In genomic region chr6:52203371-52204049, GRCm38 (mm10) we compare ENCODE assay signal across 8 mouse cellular contexts. TPM values are rescaled to one million over a fixed set of nuclear protein-coding genes. Genes with fewer than 3 reads are reported as not detected.
DNase-seq lines count a peak whose midpoint lies in the region; ATAC-seq and TF ChIP-seq lines count a peak whose summit lies in the region.

No protein-coding gene starts in this region.

- DNase-seq in cerebellum, postnatal 10 days, result peak; percentile 37 to 40
- no peak for DNase-seq in cerebellum, adult 2 months
- DNase-seq in embryonic facial prominence, embryonic 10.5 days (ENCODE audit: low spot score), result peak; percentile 64
- no peak for DNase-seq in lung, postnatal 0 days (ENCODE audit: low spot score)
- DNase-seq in layer of hippocampus, postnatal 10 days (ENCODE audit: low spot score in 2 of 2), result no peak
- DNase-seq in right cerebral cortex, postnatal 14 days, result no peak
- DNase-seq in right cerebral cortex, adult 18-20 months, result no peak

- TF ChIP-seq CTCF in cerebellum, adult 2 months (IDR thresholded peaks at IDR 0.05; ENCODE audit: borderline replicate concordance, insufficient read depth, low read depth, low read length), result no peak
- no peak for TF ChIP-seq CTCF in lung, postnatal 0 days (IDR thresholded peaks at IDR 0.05)

- peaks cover 17% of the 10 kb centered on the region for H3K27me3 ChIP-seq in cerebellum, adult 2 months (ENCODE audit: control insufficient read depth, insufficient read depth, low read length)
- H3K27me3 ChIP-seq in embryonic facial prominence, embryonic 10.5 days (replicated peaks; ENCODE audit: low read depth, poor library complexity, severe bottlenecking), result peaks cover 100% of the 10 kb centered on the region
- peaks cover 16% of the 10 kb centered on the region for H3K27me3 ChIP-seq in intestine, embryonic 16.5 days (replicated peaks; ENCODE audit: control insufficient read depth, insufficient read depth, low read length)
- peaks cover 26% of the 10 kb centered on the region; the same call in 1 of the 2 replicates for H3K27me3 ChIP-seq in lung, postnatal 0 days (replicated peaks; ENCODE audit: insufficient read depth, low read length)

- no peak for TF ChIP-seq EP300 in lung, postnatal 0 days (IDR thresholded peaks at IDR 0.05)

- no peaks in the 10 kb centered on the region for H3K36me3 ChIP-seq in embryonic facial prominence, embryonic 10.5 days (replicated peaks)
- no peaks in the 10 kb centered on the region for H3K36me3 ChIP-seq in intestine, embryonic 16.5 days (ENCODE audit: control insufficient read depth, insufficient read depth, low read length)
- H3K36me3 ChIP-seq in lung, postnatal 0 days (ENCODE audit: insufficient read depth, low read length), result no peaks in the 10 kb centered on the region

- H3K4me3 ChIP-seq in cerebellum, adult 2 months (replicated peaks; ENCODE audit: insufficient read depth, low read depth, low read length), result no peak overlapping the region
- H3K4me3 ChIP-seq in embryonic facial prominence, embryonic 10.5 days, result peak overlapping the region; percentile 44
- peak overlapping the region; percentile 60 for H3K4me3 ChIP-seq in intestine, embryonic 16.5 days (ENCODE audit: low read length)
- H3K4me3 ChIP-seq in lung, postnatal 0 days (ENCODE audit: low read depth, low read length), result peak overlapping the region; percentile 60

- WGBS in cerebellum, adult 2 months, result 1% methylated on average over 46 of the region's 46 CpGs
- WGBS in embryonic facial prominence, embryonic 10.5 days, result under 1% methylated on average over 46 of the region's 46 CpGs
- 5% methylated on average over 43 of the region's 46 CpGs for WGBS in intestine, embryonic 16.5 days
- WGBS in lung, postnatal 0 days, result 2% methylated on average over 46 of the region's 46 CpGs

- H3K9ac ChIP-seq in intestine, embryonic 16.5 days (ENCODE audit: low read depth, low read length), result peak overlapping the region; percentile 81
- peak overlapping the region; percentile 92 for H3K9ac ChIP-seq in lung, postnatal 0 days (replicated peaks; ENCODE audit: low read depth)

- H3K9me3 ChIP-seq in embryonic facial prominence, embryonic 10.5 days, result no peaks in the 10 kb centered on the region
- no peaks in the 10 kb centered on the region for H3K9me3 ChIP-seq in intestine, embryonic 16.5 days (ENCODE audit: control insufficient read depth, low read length)
- H3K9me3 ChIP-seq in lung, postnatal 0 days (ENCODE audit: low read length), result no peaks in the 10 kb centered on the region

- TF ChIP-seq POLR2A in cerebellum, adult 2 months (IDR thresholded peaks at IDR 0.05; ENCODE audit: borderline replicate concordance, insufficient read depth, low read length), result no peak

- peak overlapping the region; percentile 74 for H3K4me2 ChIP-seq in intestine, embryonic 16.5 days (ENCODE audit: low read depth, low read length)
- peak overlapping the region; percentile 55 for H3K4me2 ChIP-seq in lung, postnatal 0 days (replicated peaks; ENCODE audit: low read depth, low read length)

- no peaks in the 10 kb centered on the region for H3K4me1 ChIP-seq in cerebellum, adult 2 months (ENCODE audit: control insufficient read depth, insufficient read depth, low read length)
- peaks cover 18% of the 10 kb centered on the region for H3K4me1 ChIP-seq in embryonic facial prominence, embryonic 10.5 days
- peaks cover 29% of the 10 kb centered on the region for H3K4me1 ChIP-seq in intestine, embryonic 16.5 days (ENCODE audit: control insufficient read depth, insufficient read depth, low read length)
- no peaks in the 10 kb centered on the region; the same call in 1 of the 2 replicates for H3K4me1 ChIP-seq in lung, postnatal 0 days (ENCODE audit: insufficient read depth, low read depth, low read length)

- ATAC-seq in intestine, embryonic 16.5 days, result peak; percentile 9
- ATAC-seq in lung, postnatal 0 days, result peak; percentile 17

- no peak overlapping the region for H3K27ac ChIP-seq in cerebellum, adult 2 months (ENCODE audit: insufficient read depth, low read length)
- H3K27ac ChIP-seq in embryonic facial prominence, embryonic 10.5 days (replicated peaks), result no peak overlapping the region
- H3K27ac ChIP-seq in intestine, embryonic 16.5 days (ENCODE audit: low read length), result peak overlapping the region; percentile 65
- peak overlapping the region; percentile 87 for H3K27ac ChIP-seq in lung, postnatal 0 days (ENCODE audit: low read length)

RNA-seq across cellular contexts. Expression of gene Hoxa5, which starts 0.9 kb away (rescaled TPM):
- polyA plus RNA-seq in cerebellum, adult 2 months (2012; rRNA removed), result 4.6 and 6.0 TPM in 2 replicates
- 0.23 TPM in 1 of 2 replicates, not detected in the other for polyA plus RNA-seq in embryonic facial prominence, embryonic 10.5 days (2016; fragmentation: Nextera tagmentation; extraction: Ambion mirVana)
- polyA plus RNA-seq in intestine, embryonic 16.5 days (2015; fragmentation: Nextera tagmentation; extraction: Ambion mirVana), result 15.3 and 15.5 TPM in 2 replicates
- 39.7 and 40.3 TPM in 2 replicates for polyA plus RNA-seq in lung, postnatal 0 days (2015; fragmentation: Nextera tagmentation; extraction: Ambion mirVana)
- not detected for total RNA-seq in layer of hippocampus, postnatal 10 days (2021)

RNA-seq across cellular contexts. Expression of gene Hoxa6, which starts 5.0 kb away (rescaled TPM):
- polyA plus RNA-seq in cerebellum, adult 2 months (2012; rRNA removed), result 0.13 and 0.46 TPM in 2 replicates
- not detected in 2 replicates for polyA plus RNA-seq in embryonic facial prominence, embryonic 10.5 days (2016; fragmentation: Nextera tagmentation; extraction: Ambion mirVana)
- 1.2 and 1.4 TPM in 2 replicates for polyA plus RNA-seq in intestine, embryonic 16.5 days (2015; fragmentation: Nextera tagmentation; extraction: Ambion mirVana)
- 0.95 and 1.1 TPM in 2 replicates for polyA plus RNA-seq in lung, postnatal 0 days (2015; fragmentation: Nextera tagmentation; extraction: Ambion mirVana)
- not detected for total RNA-seq in layer of hippocampus, postnatal 10 days (2021)

RNA-seq across cellular contexts. Expression of gene Hoxa3, which starts 9.6 kb away (rescaled TPM):
- 2.1 and 2.2 TPM in 2 replicates for polyA plus RNA-seq in cerebellum, adult 2 months (2012; rRNA removed)
- 0.66 and 2.2 TPM in 2 replicates for polyA plus RNA-seq in embryonic facial prominence, embryonic 10.5 days (2016; fragmentation: Nextera tagmentation; extraction: Ambion mirVana)
- 5.2 and 5.9 TPM in 2 replicates for polyA plus RNA-seq in intestine, embryonic 16.5 days (2015; fragmentation: Nextera tagmentation; extraction: Ambion mirVana)
- 4.3 and 4.8 TPM in 2 replicates for polyA plus RNA-seq in lung, postnatal 0 days (2015; fragmentation: Nextera tagmentation; extraction: Ambion mirVana)
- total RNA-seq in layer of hippocampus, postnatal 10 days (2021), result not detected

RNA-seq across cellular contexts. Expression of gene Gm28308, which starts 9.6 kb away (rescaled TPM):
- polyA plus RNA-seq in cerebellum, adult 2 months (2012; rRNA removed), result not detected in 2 replicates
- polyA plus RNA-seq in embryonic facial prominence, embryonic 10.5 days (2016; fragmentation: Nextera tagmentation; extraction: Ambion mirVana), result not detected in 2 replicates
- polyA plus RNA-seq in intestine, embryonic 16.5 days (2015; fragmentation: Nextera tagmentation; extraction: Ambion mirVana), result not detected in 2 replicates
- polyA plus RNA-seq in lung, postnatal 0 days (2015; fragmentation: Nextera tagmentation; extraction: Ambion mirVana), result not detected in 2 replicates
- total RNA-seq in layer of hippocampus, postnatal 10 days (2021), result not detected

RNA-seq across cellular contexts. Expression of gene Hoxa4, which starts 12.0 kb away (rescaled TPM):
- 4.1 and 5.1 TPM in 2 replicates for polyA plus RNA-seq in cerebellum, adult 2 months (2012; rRNA removed)
- polyA plus RNA-seq in embryonic facial prominence, embryonic 10.5 days (2016; fragmentation: Nextera tagmentation; extraction: Ambion mirVana), result 0.09 TPM in 1 of 2 replicates, not detected in the other
- polyA plus RNA-seq in intestine, embryonic 16.5 days (2015; fragmentation: Nextera tagmentation; extraction: Ambion mirVana), result 1.7 and 2.4 TPM in 2 replicates
- 3.7 and 3.9 TPM in 2 replicates for polyA plus RNA-seq in lung, postnatal 0 days (2015; fragmentation: Nextera tagmentation; extraction: Ambion mirVana)
- total RNA-seq in layer of hippocampus, postnatal 10 days (2021), result not detected

Comparison
In these comparisons a context has a peak if more than half of its experiments do, and no peak if none do; other contexts are left out.
1. DNase-seq: peak in cerebellum, postnatal 10 days (2 of 2) and embryonic facial prominence, embryonic 10.5 days (single experiment); none in cerebellum, adult 2 months (0 of 2), lung, postnatal 0 days (single experiment), layer of hippocampus, postnatal 10 days (0 of 2), right cerebral cortex, postnatal 14 days (single experiment) and right cerebral cortex, adult 18-20 months (single experiment).
2. H3K27ac ChIP-seq: peak in intestine, embryonic 16.5 days (single experiment) and lung, postnatal 0 days (single experiment); none in cerebellum, adult 2 months (single experiment) and embryonic facial prominence, embryonic 10.5 days (single experiment).